Mouse (Mus musculus) thymus, postnatal 4 days (tissue): ENCODE results near the gene Slc28a3.

ENCODE experiments used
- DNase-seq: peaks from one replicate; pipeline ENCODE4 v3.0.0; 2021

Slc28a3 gene

GRCm38 (mm10) chr13:58520580-58521330, 89.9 kb downstream of the Slc28a3 start:
- DNase-seq = no peak

- no peak for DNase-seq
Measured at GRCm38 (mm10) chr13:58520028-58520427, 90.6 kb downstream of the Slc28a3 start.

GRCm38 (mm10) chr13:58516277-58516676, 94.4 kb downstream of the Slc28a3 start:
- no peak for DNase-seq

- DNase-seq = no peak
Measured at GRCm38 (mm10) chr13:58515635-58516034, 95.0 kb downstream of the Slc28a3 start.

GRCm38 (mm10) chr13:58514147-58514727, 96.4 kb downstream of the Slc28a3 start:
- DNase-seq = no peak

GRCm38 (mm10) chr13:58511926-58512325, 98.8 kb downstream of the Slc28a3 start:
- no peak for DNase-seq

GRCm38 (mm10) chr13:58511248-58511647, 99.4 kb downstream of the Slc28a3 start:
- no peak for DNase-seq

- no peak for DNase-seq
Measured at GRCm38 (mm10) chr13:58509241-58509640, 101.4 kb downstream of the Slc28a3 start.

GRCm38 (mm10) chr13:58503610-58504009, 107.1 kb downstream of the Slc28a3 start:
- DNase-seq = no peak

GRCm38 (mm10) chr13:58497809-58498208, 112.9 kb downstream of the Slc28a3 start:
- DNase-seq = no peak
